Mouse (Mus musculus) kidney, postnatal 10 days (tissue): Measurements from ENCODE around the gene Chaf1b.

ENCODE experiments used
- DNase-seq: peaks from one replicate; pipeline ENCODE4 v3.0.0; 2021; ENCODE audit warnings: mixed read lengths

Gene Chaf1b

GRCm38 (mm10) chr16:93883423-93884085, at the start of gene Chaf1b:
Gene Chaf1b (plus strand): TSS chr16:93883901.
- DNase-seq, result peak; percentile 98

GRCm38 (mm10) chr16:93834076-93834475, 49.6 kb upstream of the Chaf1b start:
- DNase-seq, result no peak

- no peak for DNase-seq
These were observed 44.7 kb upstream of the Chaf1b start for GRCm38 (mm10) chr16:93839049-93839448.

GRCm38 (mm10) chr16:93850527-93850926, 33.2 kb upstream of the Chaf1b start:
- no peak for DNase-seq

GRCm38 (mm10) chr16:93859967-93860366, 23.7 kb upstream of the Chaf1b start:
- no peak for DNase-seq

GRCm38 (mm10) chr16:93860686-93861085, 23.0 kb upstream of the Chaf1b start:
- peak; percentile 20 for DNase-seq

GRCm38 (mm10) chr16:93874841-93875240, 8.9 kb upstream of the Chaf1b start:
- no peak for DNase-seq

GRCm38 (mm10) chr16:93877612-93878380, 5.9 kb upstream of the Chaf1b start:
- DNase-seq, result no peak

- peak; percentile 46 for DNase-seq
These were observed 503 bp downstream of the Chaf1b start for GRCm38 (mm10) chr16:93884086-93884721.

- DNase-seq, result no peak
These were observed 1.0 kb downstream of the Chaf1b start for GRCm38 (mm10) chr16:93884722-93885113.

GRCm38 (mm10) chr16:93888481-93888880, 4.8 kb downstream of the Chaf1b start:
- no peak for DNase-seq

- no peak for DNase-seq
These were observed 7.4 kb downstream of the Chaf1b start for GRCm38 (mm10) chr16:93890948-93891604.

- DNase-seq, result no peak
These were observed 9.6 kb downstream of the Chaf1b start for GRCm38 (mm10) chr16:93893285-93893684.

- peak; percentile 56 for DNase-seq
These were observed 19.3 kb downstream of the Chaf1b start for GRCm38 (mm10) chr16:93903027-93903426.

GRCm38 (mm10) chr16:93906156-93907014, 22.7 kb downstream of the Chaf1b start:
- peak; percentile 86 for DNase-seq

- no peak for DNase-seq
These were observed 24.1 kb downstream of the Chaf1b start for GRCm38 (mm10) chr16:93907761-93908160.

- DNase-seq, result no peak
These were observed 24.5 kb downstream of the Chaf1b start for GRCm38 (mm10) chr16:93908196-93908595.

GRCm38 (mm10) chr16:93909936-93910335, 26.2 kb downstream of the Chaf1b start:
- DNase-seq, result peak; percentile 64

- peak; percentile 36 for DNase-seq
These were observed 27.3 kb downstream of the Chaf1b start for GRCm38 (mm10) chr16:93910735-93911665.

GRCm38 (mm10) chr16:93912158-93912557, 28.5 kb downstream of the Chaf1b start:
- DNase-seq, result peak; percentile 83

- DNase-seq, result no peak
These were observed 29.1 kb downstream of the Chaf1b start for GRCm38 (mm10) chr16:93912808-93913207.
